Mouse (Mus musculus): ENCODE results near the gene Cdh22. TPM values are rescaled to one million over a fixed set of nuclear protein-coding genes. Genes with fewer than 3 reads are reported as not detected.

The Cdh22 gene
- 1.4 TPM for polyA plus RNA-seq (2014; fragmentation: Illumina TruSeq; extraction: RNeasy Lipid Tissue Mini Kit (QIAGEN cat#74804); ENCODE audit: low read depth, low replicate concordance)

DNA sequence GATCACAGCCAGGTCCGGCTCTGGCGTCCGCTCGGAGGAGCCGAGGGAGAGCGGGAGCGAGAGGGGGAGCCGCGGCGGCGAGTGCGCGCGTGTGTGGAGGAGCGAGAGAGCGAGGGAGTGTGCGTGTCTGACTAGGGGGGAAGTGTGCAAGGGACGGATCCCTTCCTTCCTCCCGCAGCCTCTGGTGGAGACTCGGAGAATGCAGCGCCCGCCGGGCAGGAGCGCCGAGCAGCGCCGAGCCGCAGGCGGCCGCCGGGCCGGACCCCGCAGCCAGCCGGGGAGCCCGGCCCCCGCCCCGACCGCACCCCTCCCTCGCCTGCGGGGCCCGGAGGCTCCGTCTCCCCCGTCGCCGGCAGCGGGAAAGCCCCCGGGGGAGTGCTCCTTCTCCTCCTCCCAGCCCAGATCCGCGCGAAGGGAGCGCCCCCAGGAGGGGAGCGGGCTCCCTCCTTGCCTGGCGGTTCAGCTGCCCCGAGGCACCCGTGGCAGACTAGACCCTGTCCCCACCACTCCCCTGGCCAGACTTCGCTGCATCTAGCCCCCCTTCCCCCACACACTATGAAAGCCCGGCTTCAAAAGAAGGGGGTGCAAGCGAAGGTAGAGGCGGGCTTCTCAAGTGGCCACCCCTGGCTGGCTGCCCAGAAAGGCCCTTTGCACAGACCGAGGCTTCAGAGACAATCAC lies at the start of gene Cdh22:
TSS of gene Cdh22 (minus strand) at position 241 of the 679 bp plus-strand sequence.

DNA sequence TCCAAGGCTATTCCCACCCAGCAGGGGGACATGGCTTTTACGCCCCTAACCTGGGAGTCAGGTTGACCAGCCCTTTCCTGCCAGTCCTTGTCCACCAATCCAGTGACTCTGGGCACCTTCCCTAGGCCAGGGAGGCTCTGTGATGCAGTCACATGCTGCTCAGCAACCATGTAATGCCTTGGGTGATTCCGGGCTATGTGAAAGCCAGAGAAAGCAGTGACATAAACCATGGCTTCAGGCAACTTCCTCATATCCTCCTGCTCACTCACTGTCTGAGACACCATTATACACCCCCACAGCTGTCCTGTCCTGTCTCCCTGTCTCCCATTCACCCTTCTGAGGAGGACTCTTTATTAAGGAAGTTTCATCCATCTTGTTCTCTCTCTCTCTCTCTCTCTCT lies 144.0 kb downstream of the Cdh22 start, which contains the start of gene 1700025C18Rik:
TSS of gene 1700025C18Rik (minus strand) at position 101 of the 400 bp plus-strand sequence.

Other genes starting within 250 kb of the Cdh22 start
- 21.5 TPM for gene Ncoa5, start 200.0 kb downstream of the Cdh22 start, polyA plus RNA-seq (2014; fragmentation: Illumina TruSeq; extraction: RNeasy Lipid Tissue Mini Kit (QIAGEN cat#74804); ENCODE audit: low read depth, low replicate concordance)
- 2.8 TPM for gene Cd40, start 179.2 kb downstream of the Cdh22 start, polyA plus RNA-seq (2014; fragmentation: Illumina TruSeq; extraction: RNeasy Lipid Tissue Mini Kit (QIAGEN cat#74804); ENCODE audit: low read depth, low replicate concordance)
- gene 1700025C18Rik, start 144.1 kb downstream of the Cdh22 start, polyA plus RNA-seq (2014; fragmentation: Illumina TruSeq; extraction: RNeasy Lipid Tissue Mini Kit (QIAGEN cat#74804); ENCODE audit: low read depth, low replicate concordance) = not detected
- 21.7 TPM for gene Slc35c2, start 53.0 kb upstream of the Cdh22 start, polyA plus RNA-seq (2014; fragmentation: Illumina TruSeq; extraction: RNeasy Lipid Tissue Mini Kit (QIAGEN cat#74804); ENCODE audit: low read depth, low replicate concordance)
- 17.1 TPM for gene Elmo2, start 91.6 kb upstream of the Cdh22 start, polyA plus RNA-seq (2014; fragmentation: Illumina TruSeq; extraction: RNeasy Lipid Tissue Mini Kit (QIAGEN cat#74804); ENCODE audit: low read depth, low replicate concordance)
- not detected for gene Zfp663, start 133.9 kb upstream of the Cdh22 start, polyA plus RNA-seq (2014; fragmentation: Illumina TruSeq; extraction: RNeasy Lipid Tissue Mini Kit (QIAGEN cat#74804); ENCODE audit: low read depth, low replicate concordance)
- gene Zfp334, start 153.4 kb upstream of the Cdh22 start, polyA plus RNA-seq (2014; fragmentation: Illumina TruSeq; extraction: RNeasy Lipid Tissue Mini Kit (QIAGEN cat#74804); ENCODE audit: low read depth, low replicate concordance) = 1.6 TPM
- gene Ocstamp, start 165.6 kb upstream of the Cdh22 start, polyA plus RNA-seq (2014; fragmentation: Illumina TruSeq; extraction: RNeasy Lipid Tissue Mini Kit (QIAGEN cat#74804); ENCODE audit: low read depth, low replicate concordance) = not detected
- gene Slc13a3, start 238.4 kb upstream of the Cdh22 start, polyA plus RNA-seq (2014; fragmentation: Illumina TruSeq; extraction: RNeasy Lipid Tissue Mini Kit (QIAGEN cat#74804); ENCODE audit: low read depth, low replicate concordance) = 0.13 TPM

All from heart, adult 10 weeks (tissue).